Mouse (Mus musculus): Measurements from ENCODE around the gene D1Ertd622e.

Gene D1Ertd622e

GRCm38 (mm10) chr1:97647037-97647436 is 14.8 kb downstream of the D1Ertd622e start:
- in situ Hi-C loops (cut with MboI; ENCODE audit: low sequenced_read_pairs) = no loop called here

GRCm38 (mm10) chr1:97634104-97634503 is 27.8 kb downstream of the D1Ertd622e start:
- in situ Hi-C loops (cut with MboI; ENCODE audit: low sequenced_read_pairs) = no loop called here

- in situ Hi-C loops (cut with MboI; ENCODE audit: low sequenced_read_pairs) = no loop called here
Measured at GRCm38 (mm10) chr1:97632545-97633256, 29.2 kb downstream of the D1Ertd622e start.

- in situ Hi-C loops (cut with MboI; ENCODE audit: low sequenced_read_pairs) = no loop called here
Measured at GRCm38 (mm10) chr1:97631843-97632470, 29.9 kb downstream of the D1Ertd622e start.

- in situ Hi-C loops (cut with MboI; ENCODE audit: low sequenced_read_pairs) = no loop called here
Measured at GRCm38 (mm10) chr1:97630146-97630545, 31.7 kb downstream of the D1Ertd622e start.

GRCm38 (mm10) chr1:97628859-97629258 is 33.0 kb downstream of the D1Ertd622e start:
- in situ Hi-C loops (cut with MboI; ENCODE audit: low sequenced_read_pairs) = no loop called here

- in situ Hi-C loops (cut with MboI; ENCODE audit: low sequenced_read_pairs) = no loop called here
Measured at GRCm38 (mm10) chr1:97628016-97628415, 33.9 kb downstream of the D1Ertd622e start.

- in situ Hi-C loops (cut with MboI; ENCODE audit: low sequenced_read_pairs) = no loop called here
Measured at GRCm38 (mm10) chr1:97625427-97625826, 36.4 kb downstream of the D1Ertd622e start.

GRCm38 (mm10) chr1:97624386-97624785 is 37.5 kb downstream of the D1Ertd622e start:
- in situ Hi-C loops (cut with MboI; ENCODE audit: low sequenced_read_pairs) = no loop called here

GRCm38 (mm10) chr1:97623214-97623856 is 38.5 kb downstream of the D1Ertd622e start:
- in situ Hi-C loops (cut with MboI; ENCODE audit: low sequenced_read_pairs) = no loop called here

GRCm38 (mm10) chr1:97622574-97623208 is 39.2 kb downstream of the D1Ertd622e start:
- in situ Hi-C loops (cut with MboI; ENCODE audit: low sequenced_read_pairs) = no loop called here

- in situ Hi-C loops (cut with MboI; ENCODE audit: low sequenced_read_pairs) = no loop called here
Measured at GRCm38 (mm10) chr1:97619621-97620320, 42.1 kb downstream of the D1Ertd622e start.

- in situ Hi-C loops (cut with MboI; ENCODE audit: low sequenced_read_pairs) = no loop called here
Measured at GRCm38 (mm10) chr1:97615525-97615924, 46.3 kb downstream of the D1Ertd622e start.

GRCm38 (mm10) chr1:97614531-97615462 is 47.1 kb downstream of the D1Ertd622e start:
- in situ Hi-C loops (cut with MboI; ENCODE audit: low sequenced_read_pairs) = no loop called here

- in situ Hi-C loops (cut with MboI; ENCODE audit: low sequenced_read_pairs) = no loop called here
Measured at GRCm38 (mm10) chr1:97611747-97612146, 50.1 kb downstream of the D1Ertd622e start.

GRCm38 (mm10) chr1:97603361-97603760 is 58.5 kb downstream of the D1Ertd622e start:
- in situ Hi-C loops (cut with MboI; ENCODE audit: low sequenced_read_pairs) = no loop called here

GRCm38 (mm10) chr1:97600371-97600770 is 61.5 kb downstream of the D1Ertd622e start:
- in situ Hi-C loops (cut with MboI; ENCODE audit: low sequenced_read_pairs) = no loop called here

GRCm38 (mm10) chr1:97599101-97599500 is 62.8 kb downstream of the D1Ertd622e start:
- in situ Hi-C loops (cut with MboI; ENCODE audit: low sequenced_read_pairs) = no loop called here

GRCm38 (mm10) chr1:97588561-97588960 is 73.3 kb downstream of the D1Ertd622e start:
- in situ Hi-C loops (cut with MboI; ENCODE audit: low sequenced_read_pairs) = no loop called here

GRCm38 (mm10) chr1:97585106-97585505 is 76.8 kb downstream of the D1Ertd622e start:
- in situ Hi-C loops (cut with MboI; ENCODE audit: low sequenced_read_pairs) = no loop called here

Measured in CH12F3 (cell line).